Mouse (Mus musculus) hematopoietic stem cell, adult 5-6 weeks (primary cell): ENCODE data around the gene Phox2a. TPM values are rescaled to one million over a fixed set of nuclear protein-coding genes. Genes with fewer than 3 reads are reported as not detected.

Experiments used
- ATAC-seq, 2 experiments: fragments of 125-278 bp in 1 of 2; replicated peaks in 1 of 2; 2 replicates each; pipeline ENCODE4 v1.8.0; 2016 to 2017; ENCODE audit warnings: inconsistent platforms in 2 of 2, mild to moderate bottlenecking in 2 of 2, moderate number of reproducible peaks in 2 of 2, low read depth in 1 of 2, moderate TSS enrichment in 1 of 2; ENCODE audit not compliant: low FRiP score in 2 of 2, poor library complexity in 2 of 2, severe bottlenecking in 2 of 2, insufficient read depth in 1 of 2, low TSS enrichment in 1 of 2
- total RNA-seq: library from RNA; stranded (forward); fragments of 172-1452, 232-1000 nt; gene quantifications from 2 replicates; pipeline ENCODE4 v1.2.3, GENCODE M21; 2017

The Phox2a gene
- total RNA-seq, 1 experiment from 2014 or later = not detected

GRCm38 (mm10) chr7:101868241-101869162, 50.4 kb downstream of the Phox2a start:
- ATAC-seq = no peak

- no peak for ATAC-seq
These were observed 51.0 kb downstream of the Phox2a start for GRCm38 (mm10) chr7:101869163-101869500.

- ATAC-seq = no peak
These were observed 52.5 kb downstream of the Phox2a start, which contains the start of gene Folr1 for GRCm38 (mm10) chr7:101870629-101871028. Gene Folr1, minus strand, starts transcription at chr7:101870788.

- no peak for ATAC-seq
These were observed 53.2 kb downstream of the Phox2a start for GRCm38 (mm10) chr7:101871296-101871695.

Other genes starting within 250 kb of the Phox2a start
- 0.55 and 2.6 TPM in 2 replicates for gene Art2b, start 232.7 kb upstream of the Phox2a start, total RNA-seq
- 20.1 and 21.3 TPM in 2 replicates for gene Clpb, start 154.7 kb upstream of the Phox2a start, total RNA-seq
- 11.0 and 11.9 TPM in 2 replicates for gene Inppl1, start 19.9 kb downstream of the Phox2a start, total RNA-seq
- gene Folr2, start 38.9 kb downstream of the Phox2a start, total RNA-seq = not detected in 2 replicates
- 51.8 and 69.3 TPM in 2 replicates for gene Anapc15, start 45.4 kb downstream of the Phox2a start, total RNA-seq
- not detected in 2 replicates for gene Folr1, start 52.5 kb downstream of the Phox2a start, total RNA-seq
- 42.7 and 71.2 TPM in 2 replicates for gene Lamtor1, start 87.6 kb downstream of the Phox2a start, total RNA-seq
- 0.13 and 0.84 TPM in 2 replicates for gene Tomt, start 88.0 kb downstream of the Phox2a start, total RNA-seq
- 2.4 and 3.2 TPM in 2 replicates for gene Lrrc51, start 115.6 kb downstream of the Phox2a start, total RNA-seq
- gene Numa1, start 115.8 kb downstream of the Phox2a start, total RNA-seq = 315 and 392 TPM in 2 replicates
- 3.9 and 4.7 TPM in 2 replicates for gene Il18bp, start 200.4 kb downstream of the Phox2a start, total RNA-seq
- gene Rnf121, start 247.2 kb downstream of the Phox2a start, total RNA-seq = 10.9 and 12.1 TPM in 2 replicates
- 38.6 and 41.2 TPM in 2 replicates for gene Xndc1, start 247.2 kb downstream of the Phox2a start, total RNA-seq
- 1.6 and 2.0 TPM in 2 replicates for gene Xntrpc, start 247.4 kb downstream of the Phox2a start, total RNA-seq